Mouse (Mus musculus) urinary bladder, postnatal 36 days (tissue): ENCODE data around the gene Neurl4.

Experiments used
- DNase-seq, 2 experiments: peaks; one replicate each; pipeline ENCODE4 v3.0.0; 2022; ENCODE audit warnings: low spot score in 2 of 2, mixed read lengths in 1 of 2

Neurl4 gene

DNA sequence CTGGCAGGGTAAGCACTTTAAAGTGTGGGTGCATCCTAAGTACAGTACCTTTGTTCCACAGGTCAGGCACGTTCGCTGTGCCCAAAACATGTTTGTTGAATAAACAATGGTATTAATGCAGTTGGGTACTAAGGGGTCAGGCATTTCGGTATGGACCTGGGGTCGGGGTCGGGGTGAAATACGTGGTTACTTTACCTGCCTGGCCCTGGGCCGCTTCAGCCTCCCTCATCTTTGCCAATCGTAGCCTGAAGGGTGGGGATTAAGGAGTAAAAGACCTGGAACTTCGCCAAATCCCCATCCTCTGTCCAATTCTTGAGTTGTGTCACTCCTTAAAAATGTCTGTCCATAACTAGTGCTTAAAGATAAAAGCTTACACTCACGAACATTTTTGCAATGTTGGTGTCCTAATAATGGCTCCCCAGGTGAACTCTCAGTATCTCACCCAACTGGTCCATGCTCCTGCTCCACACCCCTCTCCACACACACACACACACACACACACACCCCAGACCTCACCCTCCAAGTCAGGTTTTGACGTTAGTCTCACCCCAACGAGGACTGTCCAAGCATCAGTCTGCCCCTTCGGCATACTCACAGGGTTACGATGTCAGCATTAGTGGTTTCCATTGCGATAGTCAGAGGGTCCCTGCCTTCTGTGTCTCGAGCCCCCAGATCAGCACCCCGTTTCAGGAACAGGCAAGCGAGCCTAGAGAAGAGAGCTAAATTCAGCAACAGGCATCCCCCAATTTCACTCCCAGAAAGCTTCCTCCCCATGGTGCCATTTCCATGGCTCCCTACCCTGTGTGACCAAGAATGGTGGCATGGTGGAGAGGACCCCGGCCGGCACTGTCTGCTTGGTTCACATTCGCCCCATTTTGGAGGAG, 18.8 kb upstream of the Neurl4 start:
- DNase-seq, result no peak

DNA sequence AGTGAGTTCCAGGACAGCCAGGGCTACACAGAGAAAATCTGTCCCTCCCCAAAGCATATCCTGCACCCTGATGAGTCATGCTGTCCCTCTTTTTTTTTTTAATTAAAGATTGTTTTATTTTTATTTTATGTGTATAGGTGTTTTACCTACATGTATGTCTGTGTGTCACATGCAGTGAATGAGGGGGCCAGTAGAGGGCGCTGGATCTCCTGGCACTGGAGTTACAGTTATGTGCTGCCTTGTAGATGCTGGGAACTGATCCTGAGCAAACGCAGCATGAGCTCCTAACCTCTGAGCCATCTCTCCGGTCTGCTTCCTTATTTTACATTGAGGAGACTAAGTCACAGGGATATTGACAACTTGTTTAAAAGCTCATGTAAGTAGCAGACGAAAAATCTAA, 17.8 kb upstream of the Neurl4 start:
- DNase-seq, result no peak

DNA sequence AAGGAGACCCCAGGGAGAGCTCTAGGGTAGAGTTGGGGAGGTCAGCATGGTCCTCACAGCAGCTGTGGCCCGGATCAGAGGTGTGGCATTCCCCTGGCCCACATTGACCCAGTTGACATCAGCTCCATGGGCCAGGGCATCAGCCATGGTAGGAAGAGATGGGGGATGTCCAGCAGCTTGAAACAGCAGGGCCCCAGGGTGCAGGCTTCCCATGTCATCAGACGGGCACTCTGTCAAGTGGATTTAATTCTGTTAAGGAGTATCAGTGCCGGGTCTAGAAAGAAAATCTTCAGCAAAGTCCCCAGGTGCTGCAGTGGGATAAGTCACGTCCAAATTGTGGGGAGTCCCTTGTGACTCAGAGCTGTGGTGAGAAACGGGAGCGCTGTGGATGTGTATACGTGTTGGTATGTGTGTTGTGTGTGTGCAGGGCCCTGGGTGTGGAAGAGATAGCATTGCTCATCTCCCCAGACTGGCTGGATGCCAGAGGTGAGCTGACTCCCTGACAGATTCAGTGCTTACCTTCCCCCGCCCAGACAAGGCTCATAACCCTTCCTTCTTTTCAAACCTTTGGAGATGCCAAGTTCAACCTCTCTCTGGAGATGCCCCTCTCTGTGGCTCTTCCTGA, 17.2 kb upstream of the Neurl4 start:
- no peak for DNase-seq

DNA sequence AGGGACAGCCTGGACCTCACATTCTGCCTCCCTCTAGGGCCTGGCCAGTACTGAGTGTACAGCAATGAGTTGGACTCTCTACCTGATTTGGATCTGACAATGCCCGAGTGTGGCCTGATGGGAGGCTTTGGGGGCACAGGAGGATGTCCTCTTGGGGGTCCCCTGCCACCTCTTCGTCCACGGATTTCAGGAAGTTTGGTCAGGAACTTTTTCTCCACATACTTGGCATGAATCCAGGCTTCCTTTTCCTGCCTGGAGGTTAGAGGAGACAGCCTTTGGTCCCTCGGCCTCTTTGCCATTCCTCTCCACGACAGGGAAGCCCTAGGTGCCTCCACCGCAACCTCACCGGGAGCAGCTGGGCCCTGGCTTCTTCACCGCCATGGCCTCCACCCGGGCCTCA, 16.6 kb upstream of the Neurl4 start:
- no peak for DNase-seq

DNA sequence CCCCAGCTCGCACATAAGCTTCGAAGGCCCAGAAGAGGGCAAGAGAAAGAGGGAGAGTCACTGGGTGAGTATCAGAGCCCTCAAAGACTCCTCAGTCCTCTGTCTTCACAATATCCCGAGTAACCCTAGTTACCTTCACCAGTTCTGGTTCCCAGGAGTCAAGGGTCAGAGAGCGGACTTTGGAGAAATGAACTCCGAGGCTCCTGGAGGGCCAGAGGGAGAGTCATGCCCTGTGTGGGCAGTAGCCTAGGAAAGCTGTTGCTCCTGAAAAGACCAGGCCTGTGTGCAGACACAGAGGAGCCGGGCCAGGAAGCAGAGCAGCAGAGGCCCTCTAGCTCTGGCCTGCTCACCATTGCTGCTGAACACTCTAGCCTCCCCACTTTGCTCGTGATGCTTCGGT, 16.2 kb upstream of the Neurl4 start:
- DNase-seq, result no peak

DNA sequence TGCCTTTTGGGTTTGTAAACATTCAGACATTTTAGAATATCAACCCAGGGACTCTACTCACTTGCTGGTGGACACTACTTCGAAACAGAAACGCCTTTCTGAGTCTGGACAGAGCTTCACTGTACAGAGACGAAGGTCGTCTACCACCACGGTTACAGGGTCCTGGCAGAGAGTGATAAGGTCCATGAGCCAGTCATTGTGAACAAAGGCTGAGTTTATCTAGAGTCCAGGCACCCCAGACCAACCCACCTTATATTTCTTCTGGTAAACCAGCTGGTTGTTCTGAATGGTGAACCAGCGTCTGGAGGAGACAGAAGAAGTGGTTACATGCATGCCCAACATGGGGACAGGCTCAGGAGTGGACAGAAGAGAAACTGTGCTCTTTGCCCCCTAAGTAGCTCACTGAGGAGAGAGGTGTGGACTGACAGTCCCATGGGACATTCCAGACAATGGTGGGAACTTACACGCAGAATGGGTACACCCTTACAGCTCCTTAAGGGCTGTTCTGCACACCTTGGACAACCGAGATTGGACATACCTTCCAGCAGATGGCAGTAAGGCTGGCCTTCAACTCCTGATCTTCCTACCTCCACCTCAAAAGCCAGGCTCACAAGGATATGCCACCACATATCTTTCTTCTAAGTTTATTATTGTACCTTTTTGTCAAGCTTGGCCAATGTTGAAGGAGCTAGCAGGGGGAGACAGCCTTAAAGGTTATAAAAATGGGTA, 13.8 kb upstream of the Neurl4 start:
- DNase-seq, result no peak

DNA sequence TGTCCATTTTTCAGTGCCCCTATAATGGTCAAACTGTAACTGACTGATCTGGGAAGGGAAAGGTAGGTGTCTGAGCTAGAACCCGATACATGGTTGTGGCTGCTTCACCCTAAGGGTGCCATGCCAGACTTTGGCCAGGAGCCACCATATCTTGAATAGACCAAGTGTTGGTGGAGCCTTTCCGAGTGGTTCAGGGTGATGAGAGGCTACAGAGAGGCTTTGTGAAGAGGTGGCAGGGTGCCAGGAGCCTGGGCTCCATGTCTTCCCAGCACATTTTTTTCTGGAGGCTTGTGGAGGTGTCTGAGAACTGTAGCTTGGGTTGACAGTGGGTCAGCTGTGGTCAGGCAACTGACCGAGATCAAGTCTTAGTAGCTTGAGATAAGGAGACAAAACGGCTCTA, 9.4 kb upstream of the Neurl4 start:
- DNase-seq, result no peak

DNA sequence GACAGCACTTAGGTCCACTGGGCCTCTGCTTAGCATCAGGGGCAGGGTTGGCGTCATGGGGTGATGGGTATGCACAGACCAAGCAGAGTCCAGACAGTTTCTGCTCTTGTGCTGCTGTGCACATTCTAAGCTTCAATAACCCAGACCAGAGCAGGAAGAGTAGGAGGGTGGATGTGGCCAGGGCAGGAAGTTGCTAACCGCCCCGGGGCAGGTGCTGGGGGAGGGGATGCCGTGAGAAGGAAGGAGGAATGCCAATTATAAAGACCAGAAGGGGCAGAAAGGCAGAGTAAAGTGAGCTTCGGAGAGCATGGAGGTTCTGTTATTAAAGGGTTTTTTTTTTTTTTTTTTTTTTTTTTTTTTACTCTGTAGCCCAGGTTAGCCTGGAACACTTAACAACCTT, 6.2 kb upstream of the Neurl4 start:
- DNase-seq, result no peak

DNA sequence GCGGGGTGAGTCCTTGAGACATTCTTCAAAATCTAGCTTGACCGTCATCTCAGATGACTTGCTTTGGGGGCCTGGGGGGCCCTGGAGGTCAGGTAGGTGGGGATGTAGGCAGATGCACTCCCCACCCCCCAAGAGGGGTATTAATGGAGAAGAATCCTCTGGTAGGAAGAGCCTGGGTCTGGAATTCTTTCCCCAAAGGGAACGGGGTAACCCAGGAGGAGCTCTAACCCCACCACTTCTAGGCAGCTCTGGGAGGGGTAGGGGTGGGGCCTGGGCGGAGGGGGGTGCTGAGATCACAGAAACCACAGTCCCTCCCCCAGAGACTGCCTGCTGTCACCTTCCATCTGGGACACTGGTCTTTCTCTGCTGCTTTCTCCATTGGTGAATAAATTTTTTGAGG, 5.6 kb upstream of the Neurl4 start, which contains the start of gene Acap1:
Acap1 (minus strand) TSS at position 249 of the 400 bp plus-strand sequence.
- DNase-seq, result no peak

DNA sequence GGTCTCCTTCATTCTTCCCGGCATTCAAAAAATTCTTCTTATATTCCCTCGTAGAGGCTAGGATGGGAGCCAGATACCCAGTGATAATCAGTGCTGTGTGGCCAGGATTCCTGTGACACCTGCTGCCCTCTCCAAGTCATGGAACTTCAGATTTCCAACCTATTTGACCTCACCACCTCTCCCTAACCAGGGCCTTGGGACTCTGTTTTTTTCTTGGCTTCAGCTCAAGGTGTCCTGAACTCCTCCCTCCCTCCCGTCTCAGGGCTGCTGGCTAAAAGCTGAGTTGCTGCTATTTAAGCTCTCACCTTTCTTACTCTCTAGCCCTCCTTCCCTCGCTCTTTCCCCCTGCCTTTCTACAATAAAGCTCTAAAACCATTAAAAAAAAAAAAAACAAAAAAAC, 1.0 kb upstream of the Neurl4 start:
- no peak for DNase-seq

DNA sequence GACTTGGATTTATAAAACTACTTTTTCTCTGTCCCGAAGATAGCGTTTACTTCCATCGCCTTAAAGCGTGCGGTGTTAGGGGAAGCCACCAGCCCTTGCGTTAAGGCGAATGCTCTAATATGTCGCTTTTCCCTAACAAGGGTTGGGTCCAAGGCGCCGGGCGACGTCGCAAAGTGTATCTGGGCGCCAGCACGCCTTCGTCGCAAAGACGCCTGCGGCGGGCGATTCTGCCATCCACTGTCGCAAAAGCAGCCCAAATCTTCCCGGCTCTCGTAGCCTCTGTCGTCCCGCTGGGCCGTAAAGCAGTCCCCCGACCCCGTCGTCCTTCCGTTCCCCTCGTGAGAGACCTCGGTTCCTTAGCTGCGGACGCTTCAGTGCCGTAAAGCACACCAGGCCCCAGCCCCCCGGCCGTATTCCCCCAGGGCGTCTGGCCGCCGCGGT, 554 bp downstream of the Neurl4 start:
- DNase-seq, result peak; percentile 87 to 95

DNA sequence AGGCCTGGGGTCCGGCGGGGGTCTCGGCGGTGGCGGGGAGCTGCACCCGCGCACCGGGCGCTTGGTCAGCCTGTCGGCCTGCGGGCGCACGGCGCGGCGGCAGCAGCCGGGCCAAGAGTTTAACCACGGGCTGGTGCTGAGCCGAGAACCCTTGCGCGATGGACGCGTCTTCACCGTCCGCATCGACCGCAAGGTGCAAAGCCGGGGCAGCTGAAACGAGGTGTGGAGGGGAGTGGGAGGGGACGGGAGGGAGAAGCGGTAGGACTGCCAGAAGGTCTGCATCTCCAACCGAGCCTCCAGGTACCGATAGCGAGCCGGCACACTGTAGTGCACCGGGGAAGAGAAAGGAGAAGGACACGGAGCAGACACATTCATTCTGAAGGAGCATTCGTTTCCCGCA, 1.1 kb downstream of the Neurl4 start:
- DNase-seq, result no peak

DNA sequence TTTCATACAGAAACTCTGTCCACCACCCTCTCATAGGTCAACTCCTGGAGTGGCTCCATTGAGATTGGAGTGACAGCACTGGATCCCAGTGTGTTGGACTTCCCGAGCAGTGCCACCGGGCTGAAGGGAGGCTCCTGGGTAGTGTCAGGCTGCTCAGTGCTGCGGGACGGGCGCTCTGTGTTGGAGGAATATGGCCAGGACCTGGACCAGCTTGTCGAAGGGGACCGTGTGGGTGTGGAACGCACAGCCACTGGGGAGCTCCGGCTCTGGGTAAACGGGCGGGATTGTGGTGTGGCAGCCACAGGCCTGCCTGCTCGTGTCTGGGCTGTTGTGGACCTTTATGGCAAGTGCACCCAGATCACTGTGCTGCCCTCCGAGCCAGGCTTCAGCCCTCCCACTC, 2.1 kb downstream of the Neurl4 start:
- no peak for DNase-seq

DNA sequence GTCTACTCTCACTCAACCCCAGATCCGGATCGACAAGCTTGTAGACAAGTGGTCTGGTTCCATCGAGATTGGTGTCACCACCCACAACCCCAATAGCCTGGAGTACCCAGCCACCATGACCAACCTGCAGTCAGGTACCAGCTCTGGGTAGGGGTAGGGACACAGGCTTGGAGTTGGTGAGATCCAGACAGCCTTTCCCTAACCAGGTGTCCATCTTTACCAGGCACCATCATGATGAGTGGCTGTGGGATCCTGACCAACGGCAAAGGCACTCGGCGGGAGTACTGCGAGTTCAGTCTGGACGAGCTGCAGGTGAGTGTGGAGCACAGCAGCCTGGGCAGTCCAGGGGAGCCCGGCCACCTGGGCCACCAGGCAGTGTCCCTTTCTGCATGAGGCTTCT, 3.4 kb downstream of the Neurl4 start:
- DNase-seq, result no peak

DNA sequence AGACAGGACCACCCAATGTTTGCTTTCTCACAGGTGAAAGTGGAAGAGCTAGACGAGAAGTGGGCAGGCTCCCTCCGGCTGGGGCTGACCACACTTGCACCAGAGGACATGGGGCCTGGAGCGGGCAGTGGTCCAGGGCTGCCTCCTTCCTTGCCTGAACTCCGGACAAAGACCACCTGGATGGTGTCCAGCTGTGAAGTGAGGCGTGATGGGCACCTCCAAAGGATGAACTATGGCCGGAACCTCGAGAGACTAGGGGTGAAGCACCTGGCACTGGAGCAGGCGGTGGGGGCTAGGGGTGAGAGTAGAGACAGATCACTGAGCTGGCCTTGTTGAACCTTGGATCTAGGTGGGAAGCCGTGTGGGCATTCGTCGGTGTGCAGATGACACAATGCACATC, 7.8 kb downstream of the Neurl4 start:
- no peak for DNase-seq

DNA sequence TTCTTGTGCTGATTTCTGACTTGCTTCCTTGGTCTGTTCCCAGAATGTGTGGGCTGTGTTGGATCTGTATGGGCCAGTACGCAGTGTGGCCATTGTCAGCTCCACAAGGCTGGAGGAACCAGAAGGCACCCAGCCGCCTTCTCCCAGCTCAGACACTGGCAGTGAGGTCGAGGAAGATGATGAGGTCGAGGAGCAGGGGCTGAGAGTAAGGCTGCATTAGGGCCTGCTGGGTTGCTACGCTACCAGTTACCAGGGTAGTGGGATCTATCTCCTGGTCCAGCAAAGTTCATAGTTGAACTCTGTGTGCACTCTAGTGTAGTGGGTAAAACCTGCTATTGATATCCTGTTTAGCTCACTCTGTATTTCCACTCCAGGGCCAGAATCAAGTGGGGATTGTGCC, 8.3 kb downstream of the Neurl4 start:
- no peak for DNase-seq

DNA sequence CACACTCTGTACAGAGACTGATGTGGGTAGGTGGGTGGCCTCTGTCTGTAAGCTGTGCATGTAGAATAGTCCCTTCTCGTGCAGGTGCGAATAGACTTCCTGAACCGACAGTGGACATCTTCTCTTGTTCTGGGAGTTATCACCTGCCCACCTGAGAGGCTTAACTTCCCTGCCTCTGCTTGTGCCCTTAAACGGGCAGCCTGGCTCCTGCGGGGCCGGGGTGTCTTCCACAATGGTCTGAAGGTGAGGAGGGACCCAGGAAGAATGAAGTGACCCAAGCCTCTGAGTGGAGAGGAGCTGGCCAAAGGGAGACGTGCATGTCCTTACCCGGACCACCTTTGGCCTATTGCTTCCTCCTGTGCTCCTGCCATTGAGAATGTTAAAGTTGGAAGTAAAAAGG, 9.3 kb downstream of the Neurl4 start:
- no peak for DNase-seq

DNA sequence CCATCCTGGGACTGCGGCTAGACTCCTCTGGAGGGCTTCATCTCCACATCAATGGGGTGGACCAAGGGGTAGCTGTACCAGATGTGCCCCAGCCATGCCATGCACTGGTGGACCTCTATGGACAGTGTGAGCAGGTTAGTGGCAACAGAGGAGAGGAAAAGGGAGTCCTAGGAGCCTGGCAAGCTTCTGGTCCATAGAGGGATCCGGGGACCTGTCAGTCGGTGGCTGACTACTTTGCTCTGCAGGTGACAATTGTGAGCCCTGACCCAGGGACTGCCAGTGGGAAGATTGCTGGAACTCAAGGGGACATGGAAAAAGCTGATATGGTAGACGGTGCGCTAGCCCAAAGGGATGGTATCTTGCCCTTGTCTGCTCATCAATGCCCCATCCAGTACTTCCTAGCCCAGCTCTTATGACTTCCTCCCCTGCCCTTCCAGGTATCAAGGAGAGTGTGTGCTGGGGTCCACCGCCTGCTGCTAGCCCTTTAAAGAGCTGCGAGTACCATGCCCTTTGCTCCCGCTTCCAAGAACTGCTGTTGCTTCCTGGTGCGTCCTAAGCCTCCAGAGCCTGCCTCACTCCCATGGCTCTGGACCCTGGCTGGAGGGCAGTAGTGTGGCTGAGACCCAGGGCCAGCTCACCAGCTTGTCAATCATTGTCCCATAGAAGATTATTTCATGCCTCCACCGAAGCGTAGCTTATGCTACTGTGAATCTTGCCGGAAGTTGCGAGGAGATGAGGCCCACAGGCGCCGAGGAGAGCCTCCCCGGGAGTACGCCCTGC, 10.1 kb downstream of the Neurl4 start:
- DNase-seq, result no peak

DNA sequence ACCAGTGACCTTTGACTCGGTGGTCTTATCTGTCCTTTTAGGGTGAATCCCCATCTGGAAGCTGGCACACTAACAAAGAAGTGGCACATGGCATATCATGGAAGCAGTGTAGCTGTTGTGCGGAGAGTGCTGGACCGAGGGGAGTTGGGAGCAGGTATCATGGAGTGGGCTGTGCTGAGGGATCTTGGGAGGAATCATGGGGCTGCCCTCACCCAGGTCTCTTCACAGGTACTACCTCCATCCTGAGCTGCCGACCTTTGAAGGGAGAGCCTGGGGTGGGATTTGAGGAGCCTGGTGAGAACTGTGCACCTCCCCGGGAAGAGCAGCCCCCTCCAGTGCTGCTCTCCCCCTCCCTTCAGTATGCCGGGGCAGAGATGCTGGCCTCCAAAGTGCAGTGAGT, 10.8 kb downstream of the Neurl4 start:
- DNase-seq, result no peak

DNA sequence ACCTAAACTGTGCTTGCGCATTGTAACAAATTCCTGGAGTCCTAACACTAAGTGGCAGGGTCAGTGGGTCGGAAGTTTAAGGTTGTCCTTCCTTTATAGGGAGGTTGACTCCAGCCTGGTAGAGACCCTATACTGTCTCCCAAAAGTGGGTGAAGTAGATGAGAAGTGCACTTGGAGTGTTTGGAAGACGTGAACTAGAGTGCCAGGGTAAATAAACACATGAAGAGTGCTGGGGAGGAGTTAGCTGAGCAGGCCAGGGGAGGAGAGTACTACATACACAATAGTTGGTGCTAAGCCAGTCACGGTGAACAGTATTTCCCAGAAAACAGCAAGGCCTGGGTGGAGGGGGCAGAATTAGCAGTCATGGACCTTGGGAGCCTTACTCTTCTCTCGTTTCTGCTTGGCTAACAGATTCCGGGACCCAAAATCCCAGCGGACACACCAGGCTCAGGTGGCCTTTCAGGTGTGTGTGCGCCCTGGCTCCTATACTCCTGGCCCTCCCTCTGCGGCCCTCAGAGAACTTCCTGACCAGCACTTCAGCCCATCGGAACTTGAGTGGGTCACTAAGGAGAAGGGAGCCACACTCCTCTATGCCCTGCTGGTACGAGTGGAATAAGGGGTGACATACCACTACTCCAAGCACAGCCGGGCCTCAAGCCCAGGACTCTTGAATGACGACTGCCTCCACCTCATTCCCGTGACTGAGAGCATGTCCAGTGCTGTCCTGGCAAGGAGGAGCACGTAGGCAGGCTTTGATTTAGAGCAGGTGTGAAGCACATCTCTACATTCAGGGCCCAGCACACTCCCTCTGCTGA, 12.1 kb downstream of the Neurl4 start:
- no peak for DNase-seq
